Mouse (Mus musculus) mammary gland, adult 2 months (tissue): ENCODE results near the gene Cers5. TPM values are rescaled to one million over a fixed set of nuclear protein-coding genes. Genes with fewer than 3 reads are reported as not detected.

Experiments
- polyA plus RNA-seq: library from polyadenylated mRNA; depleted of rRNA; stranded (reverse); fragments of >200 nt; gene quantifications from 2 replicates; pipeline ENCODE4 v1.2.3, GENCODE M21; 2012; ENCODE audit warnings: low replicate concordance; rRNA removed

The Cers5 gene
- polyA plus RNA-seq = 35.9 and 58.1 TPM in 2 replicates

GRCm38 (mm10) chr15:99772881-99772924 lies at the start of gene Cers5:
Gene Cers5, minus strand, starts transcription at chr15:99772885.

GRCm38 (mm10) chr15:99725341-99726155 lies 47.1 kb downstream of the Cers5 start, which contains the start of gene Cox14:
Gene Cox14, plus strand, starts transcription at chr15:99725618.

GRCm38 (mm10) chr15:99717386-99718334 lies 55.0 kb downstream of the Cers5 start, which contains the start of gene Gpd1:
Gene Gpd1, plus strand, starts transcription at chr15:99717515.

GRCm38 (mm10) chr15:99705440-99706048 lies 67.1 kb downstream of the Cers5 start, which contains the start of gene Gm17349:
Gene Gm17349, minus strand, starts transcription at chr15:99705490.

GRCm38 (mm10) chr15:99701999-99702900 lies 70.4 kb downstream of the Cers5 start, which contains the start of gene Smarcd1:
Gene Smarcd1, plus strand, starts transcription at chr15:99702129.

Other genes with a start within 250 kb of the Cers5 start
- gene Faim2, start 244.7 kb downstream of the Cers5 start, polyA plus RNA-seq = 2.5 and 2.8 TPM in 2 replicates
- gene Aqp2, start 193.8 kb downstream of the Cers5 start, polyA plus RNA-seq = 1.2 and 2.0 TPM in 2 replicates
- gene Aqp5, start 182.1 kb downstream of the Cers5 start, polyA plus RNA-seq = 247 and 333 TPM in 2 replicates
- gene Aqp6, start 171.5 kb downstream of the Cers5 start, polyA plus RNA-seq = not detected in 2 replicates
- 6.6 and 7.8 TPM in 2 replicates for gene Racgap1, start 121.2 kb downstream of the Cers5 start, polyA plus RNA-seq
- 0.79 and 1.3 TPM in 2 replicates for gene Asic1, start 102.5 kb downstream of the Cers5 start, polyA plus RNA-seq
- 39.3 and 39.6 TPM in 2 replicates for gene Smarcd1, start 70.8 kb downstream of the Cers5 start, polyA plus RNA-seq
- 2.9 TPM in 1 of 2 replicates, not detected in the other for gene Gm17349, start 67.4 kb downstream of the Cers5 start, polyA plus RNA-seq
- 871 and 1,032 TPM in 2 replicates for gene Gpd1, start 55.4 kb downstream of the Cers5 start, polyA plus RNA-seq
- 214 and 295 TPM in 2 replicates for gene Cox14, start 47.3 kb downstream of the Cers5 start, polyA plus RNA-seq
- gene Lima1, start 102.6 kb upstream of the Cers5 start, polyA plus RNA-seq = 19.6 and 27.2 TPM in 2 replicates
- gene Fam186a, start 194.2 kb upstream of the Cers5 start, polyA plus RNA-seq = 0.23 and 0.26 TPM in 2 replicates
- 49.0 and 72.0 TPM in 2 replicates for gene Larp4, start 197.2 kb upstream of the Cers5 start, polyA plus RNA-seq